Comparison of ENCODE assay signal across 8 mouse cellular contexts in genomic region chr9:47587577-47588194, GRCm38 (mm10). TPM values are rescaled to one million over a fixed set of nuclear protein-coding genes. Genes with fewer than 3 reads are reported as not detected.
DNase-seq lines count a peak whose midpoint lies in the region; ATAC-seq lines count a peak whose summit lies in the region.

No protein-coding gene starts in this region.

- H3K4me1 ChIP-seq in heart, embryonic 15.5 days (replicated peaks): peaks cover 10% of the 10 kb centered on the region
- peaks cover 37% of the 10 kb centered on the region for H3K4me1 ChIP-seq in hindbrain, embryonic 10.5 days (replicated peaks)

- no peak overlapping the region for H3K27ac ChIP-seq in heart, embryonic 15.5 days
- no peak overlapping the region for H3K27ac ChIP-seq in hindbrain, embryonic 10.5 days

- no peak overlapping the region for H3K9ac ChIP-seq in heart, embryonic 15.5 days

- intact Hi-C loops in gastrocnemius, postnatal 36 days (cut with DNase I): no loop called here

- H3K4me2 ChIP-seq in heart, embryonic 15.5 days: peak overlapping the region; percentile 49

- H3K4me3 ChIP-seq in heart, embryonic 15.5 days: peak overlapping the region; percentile 28
- no peak overlapping the region for H3K4me3 ChIP-seq in hindbrain, embryonic 10.5 days

- H3K27me3 ChIP-seq in heart, embryonic 15.5 days: no peaks in the 10 kb centered on the region
- no peaks in the 10 kb centered on the region for H3K27me3 ChIP-seq in hindbrain, embryonic 10.5 days (ENCODE audit: insufficient read depth, poor library complexity, severe bottlenecking)

- 32% methylated on average over 7 of the region's 7 CpGs for WGBS in heart, embryonic 15.5 days
- 65% methylated on average over 7 of the region's 7 CpGs for WGBS in hindbrain, embryonic 10.5 days

- peak; percentile 14 for DNase-seq in gastrocnemius, postnatal 10 days
- DNase-seq in gastrocnemius, postnatal 36 days: no peak
- DNase-seq in 3134 (ENCODE audit: extremely low read depth, insufficient read length, low spot score) (peak; percentile 15), ZHBTc4 (ENCODE audit: low read depth, low spot score) (peak; percentile 76)
- DNase-seq in lung, adult 18-20 months: peak; percentile 33 to 46
- DNase-seq in hindbrain, embryonic 10.5 days (ENCODE audit: low spot score): no peak
- no peak for DNase-seq in gastrocnemius, postnatal 25 days

- H3K9me3 ChIP-seq in heart, embryonic 15.5 days (replicated peaks): no peaks in the 10 kb centered on the region
- no peaks in the 10 kb centered on the region for H3K9me3 ChIP-seq in hindbrain, embryonic 10.5 days

- no peak; the same call in 1 of the 2 replicates for ATAC-seq in heart, embryonic 15.5 days (replicated peaks; ENCODE audit: insufficient number of reproducible peaks, insufficient read depth, low FRiP score, low read depth)

- H3K36me3 ChIP-seq in heart, embryonic 15.5 days: no peaks in the 10 kb centered on the region
- no peaks in the 10 kb centered on the region for H3K36me3 ChIP-seq in hindbrain, embryonic 10.5 days

RNA-seq across cellular contexts. Expression of gene Cadm1, which starts 57.7 kb away (rescaled TPM):
- total RNA-seq in gastrocnemius, postnatal 10 days (2021): 10 to 100 TPM in 1 of 2 experiments, 1 to 10 TPM in 1; 7.4 to 10.7 TPM
- 1 to 10 TPM; 2.3 to 3.2 TPM for total RNA-seq in gastrocnemius, postnatal 36 days (2021)
- polyA plus RNA-seq in heart, embryonic 15.5 days (2015; fragmentation: Nextera tagmentation; extraction: Ambion mirVana): 12.6 and 22.6 TPM in 2 replicates
- polyA plus RNA-seq in hindbrain, embryonic 10.5 days (2016; fragmentation: Nextera tagmentation; extraction: Ambion mirVana): 111 and 168 TPM in 2 replicates
- 1 to 10 TPM; 1.7 to 2.5 TPM for total RNA-seq in gastrocnemius, postnatal 25 days (2021)

Comparison
In these comparisons a context has a peak if more than half of its experiments do, and no peak if none do; other contexts are left out.
1. DNase-seq: peak in gastrocnemius, postnatal 10 days (single experiment), 3134 (single experiment), ZHBTc4 (single experiment) and lung, adult 18-20 months (2 of 2); none in gastrocnemius, postnatal 36 days (0 of 2), hindbrain, embryonic 10.5 days (single experiment) and gastrocnemius, postnatal 25 days (single experiment).